Mouse (Mus musculus) brain, embryonic 14.5 days (tissue): ENCODE measurements at regions not wholly inside any gene's neighbourhood (a gene's known extent, or its start where the extent isn't known, plus 50 kb on each side); places are given as distances from the start of the nearest gene placed in this dataset.

Experiments
- CTCF ChIP-seq: fragments of 200-500 bp; IDR thresholded peaks from 2 replicates; pipeline ENCODE4 v1.5.1; 2012; ENCODE audit warnings: inconsistent platforms, mild to moderate bottlenecking, moderate library complexity, borderline replicate concordance; ENCODE audit not compliant: insufficient read depth, insufficient read length; ENCODE audit errors: extremely low read depth
- POLR2A ChIP-seq: fragments of 200-500 bp; IDR thresholded peaks from 2 replicates; pipeline ENCODE4 v1.6.1; 2012; ENCODE audit warnings: mild to moderate bottlenecking, inconsistent platforms, borderline replicate concordance; ENCODE audit not compliant: poor library complexity, insufficient read depth, insufficient read length, severe bottlenecking; ENCODE audit errors: extremely low read depth

DNA sequence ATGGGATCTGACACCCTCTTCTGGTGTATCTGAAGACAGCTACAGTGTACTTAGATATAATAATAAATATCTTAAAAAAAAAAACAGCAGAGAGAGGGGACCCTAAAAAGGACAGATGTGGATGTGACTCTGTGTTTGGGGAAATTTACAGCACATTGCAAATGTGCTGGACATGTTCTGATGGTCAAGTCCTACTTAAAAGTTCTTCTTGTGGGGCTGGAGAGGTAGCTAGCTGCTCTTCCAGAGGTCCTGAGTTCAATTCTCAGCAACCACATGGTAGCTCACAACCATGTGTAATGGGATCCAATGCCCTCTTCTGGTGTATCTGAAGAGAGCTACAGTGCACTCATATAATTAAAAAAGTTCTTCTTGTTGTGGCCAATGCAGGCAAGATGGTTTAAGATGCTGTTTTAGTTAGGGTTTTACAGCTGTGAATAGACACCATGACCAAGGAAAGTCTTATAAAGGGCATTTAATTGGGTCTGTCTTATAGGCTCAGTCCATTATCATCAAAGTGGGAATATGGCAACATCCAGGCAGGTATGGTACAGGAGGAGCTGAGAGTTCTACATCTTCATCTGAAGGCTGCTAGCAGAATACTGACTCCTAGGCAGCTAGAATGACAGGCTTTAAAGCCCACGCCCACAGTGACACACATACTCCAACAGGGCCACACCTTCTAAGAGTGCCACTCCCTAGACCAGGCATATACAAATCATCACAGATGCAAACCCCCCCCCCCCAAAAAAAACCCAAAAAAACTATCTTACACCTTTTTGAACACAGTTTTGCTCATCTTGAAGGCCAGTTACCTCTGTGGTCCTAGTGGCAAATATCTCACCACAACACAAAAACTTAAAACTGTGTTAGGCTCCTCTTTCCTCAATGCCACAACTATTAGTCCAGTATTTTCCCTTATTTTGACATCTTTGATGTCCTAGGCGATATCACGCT lies 118.5 kb upstream of the Cpm start:
- TF ChIP-seq CTCF (no peak), POLR2A (no peak)
